18 mouse cellular contexts compared by ENCODE assay signal in the genomic region with DNA sequence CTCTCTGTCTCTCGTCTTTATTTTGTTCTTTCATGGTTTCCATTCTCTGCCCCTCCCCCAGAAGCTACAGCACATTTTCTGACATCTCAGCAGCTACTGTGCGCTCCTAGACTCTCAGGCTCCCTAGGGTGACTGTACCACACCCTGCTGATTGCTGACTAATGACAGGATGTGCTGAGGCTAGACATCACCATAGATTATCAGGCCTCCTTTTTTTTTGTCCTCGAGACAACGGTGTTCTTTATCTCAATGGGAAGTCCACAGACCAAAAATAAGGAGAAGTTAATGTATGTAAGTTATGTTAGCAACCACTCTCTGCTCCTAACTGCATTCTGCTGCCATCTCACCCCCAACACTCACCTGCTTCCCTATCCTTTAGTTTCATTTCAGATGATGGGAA.
"Had no signal": no experiment of that assay in that cellular context is flagged by ENCODE, and none has a peak within 500 bp of the region (broad histone marks: within the 10 kb centered on the region; RNA-seq: fewer than 3 reads in every experiment).

No protein-coding gene starts in this region.

- H3K4me2 ChIP-seq: lung, embryonic 14.5 days; midbrain, embryonic 11.5 days; midbrain, embryonic 13.5 days; midbrain, embryonic 15.5 days; neural tube, embryonic 13.5 days; neural tube, embryonic 15.5 days had no signal

- H3K27ac ChIP-seq: midbrain, embryonic 13.5 days; midbrain, embryonic 15.5 days; neural tube, embryonic 13.5 days; neural tube, embryonic 15.5 days had no signal

- H3K9ac ChIP-seq: lung, embryonic 14.5 days; midbrain, embryonic 13.5 days; midbrain, embryonic 15.5 days; neural tube, embryonic 13.5 days; neural tube, embryonic 15.5 days had no signal

- ATAC-seq: midbrain, embryonic 13.5 days; midbrain, embryonic 15.5 days had no signal

- H3K4me1 ChIP-seq: megakaryocyte, embryonic 14.5 days; midbrain, embryonic 13.5 days; midbrain, embryonic 15.5 days; neural tube, embryonic 15.5 days had no signal

- H3K4me3 ChIP-seq: megakaryocyte, embryonic 14.5 days; midbrain, embryonic 13.5 days; midbrain, embryonic 15.5 days; neural tube, embryonic 13.5 days; neural tube, embryonic 15.5 days had no signal

- H3K36me3 ChIP-seq: midbrain, embryonic 13.5 days; midbrain, embryonic 15.5 days; neural tube, embryonic 13.5 days; neural tube, embryonic 15.5 days had no signal

- DNase-seq: lung, adult 18-20 months; lung, embryonic 14.5 days; lung, postnatal 10 days; lung, postnatal 4 days; retina, postnatal 1 day; right cerebral cortex, adult 18-20 months; right cerebral cortex, postnatal 25 days; right cerebral cortex, postnatal 4 days; spleen, adult 18-20 months; thymus, adult 18-20 months; thymus, postnatal 25 days; thymus, postnatal 4 days had no signal

- H3K27me3 ChIP-seq: megakaryocyte, embryonic 14.5 days; midbrain, embryonic 13.5 days; midbrain, embryonic 15.5 days; neural tube, embryonic 13.5 days; neural tube, embryonic 15.5 days had no signal

- H3K9me3 ChIP-seq: megakaryocyte, embryonic 14.5 days; midbrain, embryonic 13.5 days; midbrain, embryonic 15.5 days; neural tube, embryonic 13.5 days; neural tube, embryonic 15.5 days had no signal
